Mouse (Mus musculus): ENCODE measurements around the gene Porcn.

GRCm38 (mm10) chrX:8230272-8230671 is 23.9 kb upstream of the Porcn start:
- TF ChIP-seq FLI1 (IDR thresholded peaks at IDR 0.05; ENCODE audit: low read length) = no peak
- TF ChIP-seq GATA1 (IDR thresholded peaks at IDR 0.05; ENCODE audit: borderline replicate concordance, low read length) = no peak

All from megakaryocyte, embryonic 14.5 days (primary cell).